Mouse (Mus musculus) testis, adult 2 months (tissue): ENCODE measurements around the gene Nrip2.

Experiments used
- CTCF ChIP-seq: fragments of 200-500 bp; IDR thresholded peaks from 2 replicates; pipeline ENCODE4 v1.5.1; 2012; ENCODE audit warnings: low read depth, mild to moderate bottlenecking, inconsistent platforms, low read length, moderate library complexity; ENCODE audit not compliant: control insufficient read depth, insufficient read depth, insufficient replicate concordance
- POLR2A ChIP-seq: fragments of 200-500 bp; IDR thresholded peaks from 2 replicates; pipeline ENCODE4 v1.6.1; 2012; ENCODE audit warnings: low read depth, mild to moderate bottlenecking, inconsistent platforms, low read length, moderate library complexity; ENCODE audit not compliant: control insufficient read depth

GRCm38 (mm10) chr6:128429826-128430225, 30.7 kb downstream of the Nrip2 start:
- TF ChIP-seq CTCF (no peak), POLR2A (no peak)
